Mouse (Mus musculus) liver, postnatal 0 days (tissue): ENCODE measurements at regions not wholly inside any gene's neighbourhood (a gene's known extent, or its start where the extent isn't known, plus 50 kb on each side); places are given as distances from the start of the nearest gene placed in this dataset.

Experiments
- CTCF ChIP-seq: sonication (generic); IDR thresholded peaks from 2 replicates; pipeline ENCODE4 v1.5.1; 2016; ENCODE audit warnings: antibody characterized with exemption, low read depth
- EP300 ChIP-seq: IDR thresholded peaks from 2 replicates; pipeline ENCODE4 v1.6.1; 2016; ENCODE audit warnings: antibody characterized with exemption, low read depth, mild to moderate bottlenecking

- no peak for TF ChIP-seq CTCF
- TF ChIP-seq EP300, result peak; percentile 75
Observed at GRCm38 (mm10) chr9:85410643-85411296, 83.6 kb upstream of the Tent5a start.
